Mouse (Mus musculus): Measurements from ENCODE around the gene Zyx. TPM values are rescaled to one million over a fixed set of nuclear protein-coding genes. Genes with fewer than 3 reads are reported as not detected.

The Zyx gene
- polyA plus RNA-seq, 1 experiment from 2014 or later = 213 TPM

GRCm38 (mm10) chr6:42398998-42399397, 49.6 kb downstream of the Zyx start:
- ATAC-seq (ENCODE audit: insufficient number of reproducible peaks, low FRiP score) = no peak
- no peak overlapping the region for H3K27ac ChIP-seq (ENCODE audit: poor library complexity, severe bottlenecking)
- 0 out of 2 replicates have a peak, but pooled peaks cover 3% of the 10 kb centered on the region for H3K27me3 ChIP-seq (replicated peaks)
- no peaks in the 10 kb centered on the region for H3K9me3 ChIP-seq (replicated peaks)
- H3K4me3 ChIP-seq = no peak overlapping the region
- no peaks in the 10 kb centered on the region for H3K36me3 ChIP-seq
- 0 out of 2 replicates have a peak, but pooled peaks cover 8% of the 10 kb centered on the region for H3K4me1 ChIP-seq (replicated peaks)
- WGBS = 100% methylated on average over 1 of the region's 1 CpGs
- no peak overlapping the region for H3K9ac ChIP-seq
- H3K4me2 ChIP-seq = no peak overlapping the region

- 90% methylated on average over 1 of the region's 1 CpGs for WGBS
- H3K9ac ChIP-seq = no peak within 1 kb of the TSS
- no peaks in the 10 kb centered on the region for H3K36me3 ChIP-seq
- no peak within 1 kb of the TSS for H3K4me3 ChIP-seq
- 0 out of 2 replicates have a peak, but pooled peaks cover 8% of the 10 kb centered on the region for H3K4me1 ChIP-seq (replicated peaks)
- H3K4me2 ChIP-seq = no peak within 1 kb of the TSS
- H3K9me3 ChIP-seq (replicated peaks) = no peaks in the 10 kb centered on the region
- ATAC-seq (ENCODE audit: insufficient number of reproducible peaks, low FRiP score) = no peak
- H3K27ac ChIP-seq (ENCODE audit: poor library complexity, severe bottlenecking) = no peak within 1 kb of the TSS
- 0 out of 2 replicates have a peak, but pooled peaks cover 3% of the 10 kb centered on the region for H3K27me3 ChIP-seq (replicated peaks)
Observed at GRCm38 (mm10) chr6:42399938-42400337, 50.5 kb downstream of the Zyx start, which contains the start of gene Tas2r143. Gene Tas2r143, plus strand, starts transcription at chr6:42400238.

- Histone ChIP-seq H3K4me3 (no peak within 1 kb of the TSS), H3K4me1 (replicated peaks) (peaks cover 8% of the 10 kb centered on the region), H3K27me3 (replicated peaks) (peaks cover 9% of the 10 kb centered on the region; the same call in 1 of the 2 replicates), H3K9me3 (replicated peaks) (no peaks in the 10 kb centered on the region), H3K27ac (ENCODE audit: poor library complexity, severe bottlenecking) (no peak within 1 kb of the TSS), H3K4me2 (no peak within 1 kb of the TSS), H3K9ac (no peak within 1 kb of the TSS), H3K36me3 (no peaks in the 10 kb centered on the region)
- 72% methylated on average over 2 of the region's 2 CpGs for WGBS
- no peak for ATAC-seq (ENCODE audit: insufficient number of reproducible peaks, low FRiP score)
Observed at GRCm38 (mm10) chr6:42405134-42405533, 55.7 kb downstream of the Zyx start, which contains the start of gene Tas2r135. Gene Tas2r135, plus strand, starts transcription at chr6:42405434.

Other genes with a start within 250 kb of the Zyx start
- not detected in 2 replicates for gene Tas2r139, start 208.7 kb upstream of the Zyx start, polyA plus RNA-seq (2016; fragmentation: Nextera tagmentation; extraction: Ambion mirVana)
- gene Tas2r144, start 134.3 kb upstream of the Zyx start, polyA plus RNA-seq (2016; fragmentation: Nextera tagmentation; extraction: Ambion mirVana) = not detected in 2 replicates
- 9.9 and 10.9 TPM in 2 replicates for gene Gstk1, start 103.7 kb upstream of the Zyx start, polyA plus RNA-seq (2016; fragmentation: Nextera tagmentation; extraction: Ambion mirVana)
- gene Tmem139, start 87.7 kb upstream of the Zyx start, polyA plus RNA-seq (2016; fragmentation: Nextera tagmentation; extraction: Ambion mirVana) = 0.19 and 0.27 TPM in 2 replicates
- gene Casp2, start 84.6 kb upstream of the Zyx start, polyA plus RNA-seq (2016; fragmentation: Nextera tagmentation; extraction: Ambion mirVana) = 37.6 and 38.1 TPM in 2 replicates
- 0.73 and 1.0 TPM in 2 replicates for gene Clcn1, start 62.9 kb upstream of the Zyx start, polyA plus RNA-seq (2016; fragmentation: Nextera tagmentation; extraction: Ambion mirVana)
- gene Fam131b, start 25.0 kb upstream of the Zyx start, polyA plus RNA-seq (2016; fragmentation: Nextera tagmentation; extraction: Ambion mirVana) = 0.37 and 0.52 TPM in 2 replicates
- gene Epha1, start 23.6 kb downstream of the Zyx start, polyA plus RNA-seq (2016; fragmentation: Nextera tagmentation; extraction: Ambion mirVana) = 4.7 and 5.5 TPM in 2 replicates
- gene Tas2r143, start 50.6 kb downstream of the Zyx start, polyA plus RNA-seq (2016; fragmentation: Nextera tagmentation; extraction: Ambion mirVana) = not detected in 2 replicates
- not detected in 2 replicates for gene Tas2r135, start 55.8 kb downstream of the Zyx start, polyA plus RNA-seq (2016; fragmentation: Nextera tagmentation; extraction: Ambion mirVana)
- not detected in 2 replicates for gene Tas2r126, start 84.9 kb downstream of the Zyx start, polyA plus RNA-seq (2016; fragmentation: Nextera tagmentation; extraction: Ambion mirVana)
- not detected in 2 replicates for gene Olfr458, start 115.6 kb downstream of the Zyx start, polyA plus RNA-seq (2016; fragmentation: Nextera tagmentation; extraction: Ambion mirVana)
- gene Olfr457, start 126.7 kb downstream of the Zyx start, polyA plus RNA-seq (2016; fragmentation: Nextera tagmentation; extraction: Ambion mirVana) = not detected in 2 replicates
- gene Olfr456, start 137.6 kb downstream of the Zyx start, polyA plus RNA-seq (2016; fragmentation: Nextera tagmentation; extraction: Ambion mirVana) = not detected in 2 replicates
- gene Olfr455, start 198.0 kb downstream of the Zyx start, polyA plus RNA-seq (2016; fragmentation: Nextera tagmentation; extraction: Ambion mirVana) = not detected in 2 replicates
- gene Tcaf3, start 248.1 kb downstream of the Zyx start, polyA plus RNA-seq (2016; fragmentation: Nextera tagmentation; extraction: Ambion mirVana) = not detected in 2 replicates